Mouse (Mus musculus) frontal cortex, adult 2 months (tissue): ENCODE measurements around the gene Ddx56. TPM values are rescaled to one million over a fixed set of nuclear protein-coding genes. Genes with fewer than 3 reads are reported as not detected.
"Not testable (repeated sequence)": the region's sequence is repeated elsewhere in the genome, so short reads cannot be mapped to it uniquely, and the experiment has no call there.

ENCODE experiments used
- DNase-seq, 2 experiments: peaks; one replicate each; pipeline ENCODE4 v3.0.0; 2022; ENCODE audit warnings: low spot score in 1 of 2; ENCODE audit errors: extremely low spot score in 1 of 2
- polyA plus RNA-seq: library from polyadenylated mRNA; depleted of rRNA; stranded (reverse); fragments of >200 nt; gene quantifications from 2 replicates; pipeline ENCODE4 v1.2.3, GENCODE M21; 2012; rRNA removed

Ddx56 gene
- polyA plus RNA-seq, 1 experiment, result 45.9 TPM

GRCm38 (mm10) chr11:6266621-6267020 is 951 bp downstream of the Ddx56 start:
- DNase-seq, result no peak

GRCm38 (mm10) chr11:6261434-6262082 is 6.0 kb downstream of the Ddx56 start:
- peak; percentile 50 to 90 for DNase-seq

GRCm38 (mm10) chr11:6259413-6259812 is 8.2 kb downstream of the Ddx56 start:
- no peak for DNase-seq

- DNase-seq, result no peak
These were observed 11.0 kb downstream of the Ddx56 start for GRCm38 (mm10) chr11:6256490-6257072.

- DNase-seq, result not testable (repeated sequence)
These were observed 13.0 kb downstream of the Ddx56 start for GRCm38 (mm10) chr11:6254602-6255001.

- DNase-seq, result no peak
These were observed 14.7 kb downstream of the Ddx56 start for GRCm38 (mm10) chr11:6252824-6253223.

GRCm38 (mm10) chr11:6252248-6252647 is 15.3 kb downstream of the Ddx56 start:
- no peak for DNase-seq

GRCm38 (mm10) chr11:6244707-6245106 is 22.9 kb downstream of the Ddx56 start:
- no peak for DNase-seq

GRCm38 (mm10) chr11:6233025-6233424 is 34.5 kb downstream of the Ddx56 start:
- DNase-seq, result no peak

GRCm38 (mm10) chr11:6230012-6230411 is 37.6 kb downstream of the Ddx56 start, which contains the start of gene Npc1l1:
Gene Npc1l1 (minus strand): TSS chr11:6230143.
- no peak for DNase-seq

- DNase-seq, result peak; percentile 63 to 71
These were observed 42.9 kb downstream of the Ddx56 start for GRCm38 (mm10) chr11:6224541-6225229.

- DNase-seq, result no peak
These were observed 45.4 kb downstream of the Ddx56 start for GRCm38 (mm10) chr11:6222187-6222586.

GRCm38 (mm10) chr11:6219967-6220366 is 47.6 kb downstream of the Ddx56 start:
- peak in 1 of 2 experiments; percentile 42 for DNase-seq

- no peak for DNase-seq
These were observed 49.2 kb downstream of the Ddx56 start for GRCm38 (mm10) chr11:6218189-6218896.

- no peak for DNase-seq
These were observed 50.7 kb downstream of the Ddx56 start for GRCm38 (mm10) chr11:6216834-6217233.

Other genes with a start within 250 kb of the Ddx56 start
- 594 and 605 TPM in 2 replicates for gene Camk2b, start 201.4 kb downstream of the Ddx56 start, polyA plus RNA-seq
- 0.27 TPM in 1 of 2 replicates, not detected in the other for gene A730071L15Rik, start 67.7 kb downstream of the Ddx56 start, polyA plus RNA-seq
- gene Nudcd3, start 67.4 kb downstream of the Ddx56 start, polyA plus RNA-seq, result 96.6 and 104 TPM in 2 replicates
- gene Npc1l1, start 37.6 kb downstream of the Ddx56 start, polyA plus RNA-seq, result 1.2 and 1.4 TPM in 2 replicates
- gene Tmed4, start 7.1 kb upstream of the Ddx56 start, polyA plus RNA-seq, result 126 and 128 TPM in 2 replicates
- gene Ogdh, start 23.9 kb upstream of the Ddx56 start, polyA plus RNA-seq, result 145 and 146 TPM in 2 replicates
- gene Zmiz2, start 121.3 kb upstream of the Ddx56 start, polyA plus RNA-seq, result 119 and 134 TPM in 2 replicates
- 2,434 and 2,505 TPM in 2 replicates for gene Ppia, start 147.7 kb upstream of the Ddx56 start, polyA plus RNA-seq
- gene H2afv, start 176.7 kb upstream of the Ddx56 start, polyA plus RNA-seq, result 75.0 and 80.7 TPM in 2 replicates
- 102 and 103 TPM in 2 replicates for gene Purb, start 208.1 kb upstream of the Ddx56 start, polyA plus RNA-seq